Mouse (Mus musculus) cerebellum, postnatal 4 days (tissue): Measurements from ENCODE around the gene Nampt.

Experiments
- DNase-seq, 2 experiments: peaks; one replicate each; pipeline ENCODE4 v3.0.0; 2022; ENCODE audit warnings: low spot score in 2 of 2, mixed read lengths in 1 of 2

Nampt gene

GRCm38 (mm10) chr12:32897199-32898120 lies 78.1 kb downstream of the Nampt start:
- peak; percentile 90 to 93 for DNase-seq

DNA sequence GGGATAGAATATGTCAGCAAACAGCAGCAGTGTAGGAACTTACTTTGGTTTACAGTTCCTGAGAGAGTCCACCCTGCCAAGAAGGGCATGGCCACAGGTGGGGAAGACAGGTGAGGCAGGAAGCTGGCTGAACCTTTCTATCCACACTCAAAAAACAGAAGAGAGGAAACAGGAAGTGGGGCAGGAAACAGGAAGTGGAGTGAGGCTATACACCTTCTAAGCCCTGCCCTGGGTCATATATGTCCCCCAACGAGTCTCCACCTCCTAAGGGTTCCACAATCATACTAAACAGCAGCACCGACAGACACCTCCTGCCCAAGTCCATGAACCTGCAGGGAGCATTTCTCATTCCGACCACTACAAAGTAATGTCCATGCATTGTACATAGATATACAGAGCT lies 81.7 kb downstream of the Nampt start:
- no peak for DNase-seq
